18 mouse cellular contexts compared by ENCODE assay signal in the genomic region with DNA sequence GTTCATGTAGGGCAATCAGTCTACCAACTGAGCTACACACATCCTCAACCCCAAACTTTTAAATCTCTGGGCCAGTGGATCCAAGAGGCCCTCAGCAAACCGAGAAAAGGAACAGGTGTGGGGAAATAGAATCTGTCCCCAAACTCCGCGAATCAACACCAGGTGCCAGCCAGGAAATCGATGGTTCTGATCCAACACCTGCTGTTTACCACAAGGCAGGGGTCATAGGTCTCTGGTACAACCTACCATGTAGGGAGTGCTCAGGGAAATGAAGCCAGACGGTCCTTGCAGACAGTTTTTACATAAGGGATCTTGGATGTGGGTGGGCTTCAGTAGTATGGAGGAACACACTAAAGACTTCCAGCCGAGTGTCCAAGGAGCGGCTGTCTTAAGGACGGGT. TPM values are rescaled to one million over a fixed set of nuclear protein-coding genes. Genes with fewer than 3 reads are reported as not detected.
"Had no signal": no experiment of that assay in that cellular context is flagged by ENCODE, and none has a peak within 500 bp of the region (broad histone marks: within the 10 kb centered on the region; RNA-seq: fewer than 3 reads in every experiment).

No protein-coding gene starts in this region.

- H3K9me3 ChIP-seq: lung, embryonic 15.5 days; midbrain, embryonic 10.5 days; midbrain, embryonic 12.5 days; neural tube, embryonic 13.5 days; neural tube, embryonic 15.5 days; stomach, embryonic 15.5 days had no signal

- H3K4me2 ChIP-seq: lung, embryonic 15.5 days; midbrain, embryonic 12.5 days; neural tube, embryonic 13.5 days; neural tube, embryonic 15.5 days; stomach, embryonic 15.5 days had no signal

- H3K9ac ChIP-seq: lung, embryonic 15.5 days; midbrain, embryonic 12.5 days; neural tube, embryonic 13.5 days; neural tube, embryonic 15.5 days; stomach, embryonic 15.5 days had no signal

- ATAC-seq: lung, postnatal 0 days; midbrain, embryonic 16.5 days had no signal

- H3K27me3 ChIP-seq: lung, embryonic 15.5 days; midbrain, embryonic 12.5 days; neural tube, embryonic 13.5 days; neural tube, embryonic 15.5 days; stomach, embryonic 15.5 days had no signal

- H3K4me3 ChIP-seq: lung, embryonic 15.5 days; midbrain, embryonic 10.5 days; midbrain, embryonic 12.5 days; myocyte; neural tube, embryonic 13.5 days; neural tube, embryonic 15.5 days; stomach, embryonic 15.5 days had no signal

- DNase-seq: lung, adult 2 months; lung, postnatal 4 days; midbrain, embryonic 14.5 days; right cerebral cortex, postnatal 14 days; thymus, adult 2 months; thymus, postnatal 25 days; thymus, postnatal 4 days had no signal

- H3K36me3 ChIP-seq: lung, embryonic 15.5 days; midbrain, embryonic 10.5 days; midbrain, embryonic 12.5 days; neural tube, embryonic 13.5 days; neural tube, embryonic 15.5 days; stomach, embryonic 15.5 days had no signal

- H3K27ac ChIP-seq: lung, embryonic 15.5 days; midbrain, embryonic 10.5 days; midbrain, embryonic 12.5 days; neural tube, embryonic 13.5 days; neural tube, embryonic 15.5 days; stomach, embryonic 15.5 days; stomach, postnatal 0 days had no signal

RNA-seq across cellular contexts. Expression of a gene that starts 21.5 kb away (rescaled TPM):
- total RNA-seq: megakaryocyte-erythroid progenitor cell, adult 5-6 weeks had no signal
